Mouse (Mus musculus): ENCODE measurements at regions not wholly inside any gene's neighbourhood (a gene's known extent, or its start where the extent isn't known, plus 50 kb on each side); places are given as distances from the start of the nearest gene placed in this dataset.
"Not testable (repeated sequence)": the region's sequence is repeated elsewhere in the genome, so short reads cannot be mapped to it uniquely, and the experiment has no call there.

- in situ Hi-C loops (cut with MboI, MseI): no loop called here
Measured at GRCm38 (mm10) chr9:5709480-5709879, 364.2 kb downstream of the Casp12 start.

GRCm38 (mm10) chr9:5718585-5718984 is 373.4 kb downstream of the Casp12 start:
- in situ Hi-C loops (cut with MboI, MseI): not testable (repeated sequence)

GRCm38 (mm10) chr9:5728843-5729242 is 383.6 kb downstream of the Casp12 start:
- in situ Hi-C loops (cut with MboI, MseI): no loop called here

GRCm38 (mm10) chr9:5752686-5753301 is 407.6 kb downstream of the Casp12 start:
- in situ Hi-C loops (cut with MboI, MseI): no loop called here

GRCm38 (mm10) chr9:5753785-5754184 is 408.6 kb downstream of the Casp12 start:
- in situ Hi-C loops (cut with MboI, MseI): no loop called here

GRCm38 (mm10) chr9:5761215-5761614 is 407.2 kb upstream of the Pdgfd start:
- in situ Hi-C loops (cut with MboI, MseI): no loop called here

GRCm38 (mm10) chr9:5769927-5770326 is 398.5 kb upstream of the Pdgfd start:
- in situ Hi-C loops (cut with MboI, MseI): no loop called here

- in situ Hi-C loops (cut with MboI, MseI): no loop called here
Measured at GRCm38 (mm10) chr9:5771158-5771557, 397.2 kb upstream of the Pdgfd start.
